Mouse (Mus musculus): ENCODE results near the gene Mrpl58. TPM values are rescaled to one million over a fixed set of nuclear protein-coding genes. Genes with fewer than 3 reads are reported as not detected.

Gene Mrpl58
- total and polyA plus RNA-seq, 3 experiments: 66.8 to 78.5 (median 67.0) TPM

DNA sequence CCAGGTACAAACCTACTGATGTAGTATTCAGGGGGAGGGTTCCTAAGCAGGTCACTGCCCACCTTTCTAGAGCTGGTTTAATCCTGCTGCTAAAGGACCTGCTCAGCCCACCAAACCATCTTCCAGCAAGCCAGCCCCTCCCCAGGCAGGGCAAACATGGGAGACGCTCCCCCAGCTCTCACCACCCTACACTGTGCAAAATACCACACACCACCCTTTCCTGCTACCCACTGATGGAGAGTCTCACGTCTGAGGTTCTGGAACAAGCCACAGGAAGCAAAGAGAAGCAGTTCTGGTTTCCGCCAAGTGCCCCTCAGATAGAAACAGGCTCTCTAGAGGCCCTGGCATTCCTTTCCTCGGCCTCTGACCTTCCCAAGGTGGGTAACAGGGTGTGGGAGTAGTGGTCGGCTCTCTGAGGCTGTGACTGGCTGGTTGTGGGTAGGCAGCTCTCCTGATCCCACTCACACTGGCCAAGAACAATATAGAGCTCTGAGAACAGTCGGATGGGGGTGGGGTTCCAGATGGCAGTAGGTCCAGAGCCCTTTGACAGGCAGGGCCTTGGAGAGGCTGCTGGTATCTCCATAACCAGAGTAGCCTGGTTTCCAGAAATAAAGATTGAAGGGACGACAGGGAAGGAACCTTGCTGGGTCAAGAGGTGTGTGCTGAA, 37.4 kb upstream of the Mrpl58 start:
- Histone ChIP-seq H3K4me3 (ENCODE audit: low read depth, low read length) (no peak overlapping the region), H3K27me3 (ENCODE audit: insufficient read depth, low read length) (peaks cover 59% of the 10 kb centered on the region)

DNA sequence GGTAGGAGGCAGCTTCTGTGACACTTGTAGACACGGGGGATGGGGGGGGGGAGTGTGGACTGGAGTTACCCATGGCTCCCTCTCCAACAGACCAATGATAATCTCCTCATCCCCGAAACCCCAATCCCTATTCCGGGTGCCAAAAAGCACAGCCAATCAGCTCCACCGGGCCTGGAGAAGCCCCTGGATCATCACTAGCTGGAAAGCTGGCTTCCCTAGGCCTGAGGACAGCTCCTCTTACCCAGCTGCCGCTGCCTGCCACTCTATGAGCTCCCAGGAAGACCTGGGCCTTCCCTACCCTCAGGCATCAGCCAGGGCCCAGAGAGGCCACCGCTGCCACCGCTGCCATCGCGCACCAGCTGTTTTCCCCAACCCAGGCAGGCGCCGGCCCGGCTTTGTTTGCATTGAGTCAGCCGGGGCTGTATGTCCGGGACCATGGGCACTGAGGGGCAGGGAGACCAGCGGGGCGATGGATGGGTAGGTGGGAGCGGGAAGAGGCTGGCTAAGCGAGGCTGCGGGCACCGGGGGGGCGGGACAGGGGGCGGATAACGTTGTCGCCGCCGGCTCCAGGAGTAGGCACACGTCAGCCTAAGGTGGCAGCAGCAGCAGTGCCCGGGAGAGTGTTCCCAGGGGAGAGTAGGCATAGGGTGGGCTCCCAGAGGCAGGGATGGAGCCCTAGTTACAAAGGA, 36.7 kb upstream of the Mrpl58 start:
- ATAC-seq (ENCODE audit: extremely low read depth, insufficient number of reproducible peaks, low FRiP score, poor library complexity, severe bottlenecking) (no peak), DNase-seq (ENCODE audit: low spot score) (no peak)
- TF ChIP-seq GATA1 (IDR thresholded peaks at IDR 0.05; ENCODE audit: borderline replicate concordance, low read length): no peak
- TF ChIP-seq CTCF (IDR thresholded peaks at IDR 0.05; ENCODE audit: low read depth, low read length): no peak
- no peak for TF ChIP-seq TAL1 (conservative IDR thresholded peaks at IDR 0.05; ENCODE audit: low read depth, low read length)
- TF ChIP-seq GATA2 (IDR thresholded peaks at IDR 0.05; ENCODE audit: borderline replicate concordance, low read depth, low read length): no peak
- TF ChIP-seq POLR2AphosphoS5 (IDR thresholded peaks at IDR 0.05; ENCODE audit: insufficient replicate concordance, low read depth, low read length): no peak
- Histone ChIP-seq H3K4me1 (ENCODE audit: insufficient read depth, low read depth, low read length) (peaks cover 14% of the 10 kb centered on the region), H3K4me3 (ENCODE audit: low read depth, low read length) (peak overlapping the region; percentile 68; the same call in 1 of the 2 replicates), H3K36me3 (replicated peaks) (no peaks in the 10 kb centered on the region), H3K9me3 (replicated peaks) (no peaks in the 10 kb centered on the region), H3K27me3 (ENCODE audit: insufficient read depth, low read length) (peaks cover 61% of the 10 kb centered on the region)

More for the DNA sequence above, 37.4 kb upstream of the Mrpl58 start:
- TF ChIP-seq GATA1 (IDR thresholded peaks at IDR 0.05; ENCODE audit: borderline replicate concordance, low read length) (no peak), GATA2 (IDR thresholded peaks at IDR 0.05; ENCODE audit: borderline replicate concordance, low read depth, low read length) (no peak), CTCF (IDR thresholded peaks at IDR 0.05; ENCODE audit: low read depth, low read length) (no peak), POLR2AphosphoS5 (IDR thresholded peaks at IDR 0.05; ENCODE audit: insufficient replicate concordance, low read depth, low read length) (no peak), TAL1 (conservative IDR thresholded peaks at IDR 0.05; ENCODE audit: low read depth, low read length) (no peak)
- DNase-seq (ENCODE audit: low spot score) (no peak), ATAC-seq (ENCODE audit: extremely low read depth, insufficient number of reproducible peaks, low FRiP score, poor library complexity, severe bottlenecking) (no peak)
- Histone ChIP-seq H3K4me1 (ENCODE audit: insufficient read depth, low read depth, low read length) (peaks cover 14% of the 10 kb centered on the region), H3K36me3 (replicated peaks) (no peaks in the 10 kb centered on the region), H3K9me3 (replicated peaks) (no peaks in the 10 kb centered on the region)

DNA sequence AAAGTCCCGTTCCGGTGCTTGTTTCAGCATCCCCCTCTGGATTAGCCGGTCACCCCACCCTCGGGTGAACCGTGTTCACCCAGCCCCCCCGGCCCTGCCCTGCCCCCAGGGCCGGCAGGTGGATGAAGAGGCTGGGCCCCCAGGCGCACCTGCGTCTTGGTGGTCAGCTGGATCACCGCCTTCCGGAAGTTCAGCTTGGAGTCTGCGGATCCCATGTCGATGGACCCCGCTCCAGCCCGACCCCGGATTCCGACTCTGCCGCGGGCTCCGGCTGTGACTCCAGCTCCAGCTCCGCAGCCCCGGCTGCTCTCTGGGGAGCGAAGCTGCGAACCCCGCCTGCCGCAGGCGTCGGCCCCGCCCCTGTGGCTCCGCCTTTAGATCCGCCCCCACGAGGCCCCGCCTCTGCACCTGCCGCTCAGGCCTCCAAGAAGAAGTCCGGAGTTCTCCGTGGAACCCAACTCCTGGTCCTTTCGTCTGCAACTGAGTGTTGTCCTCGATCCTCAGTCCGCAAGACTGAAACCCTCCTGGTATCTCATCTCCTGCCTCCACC, 36.1 kb upstream of the Mrpl58 start, which contains the start of gene Hid1:
Hid1 (minus strand) TSS at position 362 of the 550 bp plus-strand sequence.
- peaks cover 61% of the 10 kb centered on the region for H3K27me3 ChIP-seq (ENCODE audit: insufficient read depth, low read length)
- H3K36me3 ChIP-seq (replicated peaks): no peaks in the 10 kb centered on the region
- peak within 1 kb of the TSS; percentile 68; the same call in 1 of the 2 replicates for H3K4me3 ChIP-seq (ENCODE audit: low read depth, low read length)
- peaks cover 14% of the 10 kb centered on the region for H3K4me1 ChIP-seq (ENCODE audit: insufficient read depth, low read depth, low read length)
- DNase-seq (ENCODE audit: low spot score): peak; percentile 56
- ATAC-seq (ENCODE audit: extremely low read depth, insufficient number of reproducible peaks, low FRiP score, poor library complexity, severe bottlenecking): peak; percentile 63; the same call in 1 of the 2 replicates
- no peaks in the 10 kb centered on the region for H3K9me3 ChIP-seq (replicated peaks)
- TF ChIP-seq GATA2 (IDR thresholded peaks at IDR 0.05; ENCODE audit: borderline replicate concordance, low read depth, low read length) (no peak), TAL1 (conservative IDR thresholded peaks at IDR 0.05; ENCODE audit: low read depth, low read length) (no peak), GATA1 (IDR thresholded peaks at IDR 0.05; ENCODE audit: borderline replicate concordance, low read length) (no peak), POLR2AphosphoS5 (IDR thresholded peaks at IDR 0.05; ENCODE audit: insufficient replicate concordance, low read depth, low read length) (no peak), CTCF (IDR thresholded peaks at IDR 0.05; ENCODE audit: low read depth, low read length) (no peak)

DNA sequence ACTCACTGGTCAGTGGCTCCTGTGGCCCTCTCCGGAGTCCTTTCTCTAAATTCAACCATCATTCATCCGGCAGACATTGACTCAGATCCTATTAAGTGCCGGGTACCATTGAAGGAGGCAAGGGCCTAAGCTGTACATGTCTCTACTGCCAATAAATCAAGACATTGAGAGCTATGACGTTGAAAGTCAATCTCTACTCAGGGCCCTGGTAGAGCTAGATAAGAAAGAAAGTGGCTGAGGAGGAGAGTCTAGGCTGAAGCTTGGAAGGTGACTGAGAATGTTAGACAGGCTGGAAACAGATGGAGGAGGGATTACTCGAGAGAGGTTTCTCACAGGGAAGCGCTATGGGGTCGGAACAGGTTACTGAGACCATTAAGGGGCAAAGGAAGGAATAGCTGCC, 33.2 kb upstream of the Mrpl58 start:
- H3K4me1 ChIP-seq (ENCODE audit: insufficient read depth, low read depth, low read length): peaks cover 14% of the 10 kb centered on the region
- ATAC-seq (ENCODE audit: extremely low read depth, insufficient number of reproducible peaks, low FRiP score, poor library complexity, severe bottlenecking) (no peak), DNase-seq (ENCODE audit: low spot score) (no peak)
- no peak overlapping the region for H3K4me3 ChIP-seq (ENCODE audit: low read depth, low read length)
- peaks cover 63% of the 10 kb centered on the region for H3K27me3 ChIP-seq (ENCODE audit: insufficient read depth, low read length)
- no peak for TF ChIP-seq GATA2 (IDR thresholded peaks at IDR 0.05; ENCODE audit: borderline replicate concordance, low read depth, low read length)
- no peaks in the 10 kb centered on the region for H3K36me3 ChIP-seq (replicated peaks)
- no peaks in the 10 kb centered on the region for H3K9me3 ChIP-seq (replicated peaks)

DNA sequence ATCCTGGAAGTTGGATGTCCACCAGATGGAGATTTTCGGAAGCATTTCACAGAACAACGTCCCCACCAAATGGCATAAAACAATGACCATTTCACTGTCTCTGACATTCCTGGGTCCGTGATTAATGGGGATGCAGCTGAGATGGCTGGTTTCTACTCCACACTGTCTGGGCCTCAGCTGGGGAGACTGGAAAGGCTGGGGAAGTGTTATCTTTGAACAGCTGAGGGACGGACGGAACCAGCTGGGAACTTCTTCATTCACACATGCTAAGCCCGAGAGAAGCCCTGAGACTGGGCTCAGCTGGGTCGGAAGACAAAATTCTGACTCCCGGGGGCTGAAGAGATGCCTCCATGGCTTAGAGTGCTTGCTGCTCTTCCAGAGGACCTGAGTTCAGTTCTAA, 32.2 kb upstream of the Mrpl58 start:
- no peak overlapping the region for H3K4me3 ChIP-seq (ENCODE audit: low read depth, low read length)
- H3K36me3 ChIP-seq (replicated peaks): no peaks in the 10 kb centered on the region
- DNase-seq (ENCODE audit: low spot score) (no peak), ATAC-seq (ENCODE audit: extremely low read depth, insufficient number of reproducible peaks, low FRiP score, poor library complexity, severe bottlenecking) (no peak)
- no peak for TF ChIP-seq TAL1 (conservative IDR thresholded peaks at IDR 0.05; ENCODE audit: low read depth, low read length)
- H3K9me3 ChIP-seq (replicated peaks): no peaks in the 10 kb centered on the region
- H3K4me1 ChIP-seq (ENCODE audit: insufficient read depth, low read depth, low read length): peaks cover 11% of the 10 kb centered on the region
- H3K27me3 ChIP-seq (ENCODE audit: insufficient read depth, low read length): peaks cover 58% of the 10 kb centered on the region

DNA sequence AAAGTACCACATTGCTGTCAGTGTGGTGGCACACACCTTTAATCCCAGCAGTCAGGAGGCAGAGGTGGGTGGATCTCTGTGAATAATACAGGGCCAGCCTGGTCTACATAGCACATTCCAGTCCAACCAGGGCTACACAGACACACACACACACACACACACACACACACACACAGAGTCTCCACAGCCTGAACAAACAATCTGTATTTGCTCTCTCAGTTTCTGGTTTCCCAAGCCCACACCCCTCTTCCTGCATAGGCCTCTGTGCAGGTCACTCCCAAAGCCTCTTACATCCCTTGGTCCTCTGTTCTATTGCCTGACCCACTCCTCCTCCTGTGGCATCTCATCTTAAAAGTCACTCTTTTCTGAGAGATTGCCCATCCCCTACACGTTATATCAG, 31.5 kb upstream of the Mrpl58 start:
- peaks cover 51% of the 10 kb centered on the region for H3K27me3 ChIP-seq (ENCODE audit: insufficient read depth, low read length)
- H3K36me3 ChIP-seq (replicated peaks): no peaks in the 10 kb centered on the region
- TF ChIP-seq GATA2 (IDR thresholded peaks at IDR 0.05; ENCODE audit: borderline replicate concordance, low read depth, low read length): no peak
- no peak for TF ChIP-seq CTCF (IDR thresholded peaks at IDR 0.05; ENCODE audit: low read depth, low read length)
- no peak for TF ChIP-seq GATA1 (IDR thresholded peaks at IDR 0.05; ENCODE audit: borderline replicate concordance, low read length)
- TF ChIP-seq TAL1 (conservative IDR thresholded peaks at IDR 0.05; ENCODE audit: low read depth, low read length): no peak
- no peak for TF ChIP-seq POLR2AphosphoS5 (IDR thresholded peaks at IDR 0.05; ENCODE audit: insufficient replicate concordance, low read depth, low read length)
- H3K9me3 ChIP-seq (replicated peaks): no peaks in the 10 kb centered on the region
- no peak overlapping the region for H3K4me3 ChIP-seq (ENCODE audit: low read depth, low read length)
- no peak for ATAC-seq (ENCODE audit: extremely low read depth, insufficient number of reproducible peaks, low FRiP score, poor library complexity, severe bottlenecking)
- no peak for DNase-seq (ENCODE audit: low spot score)
- H3K4me1 ChIP-seq (ENCODE audit: insufficient read depth, low read depth, low read length): peaks cover 8% of the 10 kb centered on the region
